Mouse (Mus musculus) erythroblast, adult 5-6 weeks (primary cell): Measurements from ENCODE around the gene Sgsm2. TPM values are rescaled to one million over a fixed set of nuclear protein-coding genes. Genes with fewer than 3 reads are reported as not detected.

Experiments used
- ATAC-seq: replicated peaks from 2 replicates; pipeline ENCODE4 v1.8.0; 2016; ENCODE audit warnings: moderate number of reproducible peaks, mild to moderate bottlenecking, moderate TSS enrichment, inconsistent platforms; ENCODE audit not compliant: poor library complexity, low FRiP score, severe bottlenecking
- total RNA-seq, 2 experiments: library from RNA; stranded (forward) in 1 of 2; stranded (reverse) in 1 of 2; fragments of 150-400 nt in 1 of 2; fragments of 200-764, 138-1000 nt in 1 of 2; gene quantifications; 2 replicates each; pipeline versions ENCODE4 v1.2.3 to v1.2.4; 2015 to 2017; ENCODE audit warnings: low replicate concordance in 2 of 2

The Sgsm2 gene
- total RNA-seq (2015; ENCODE audit: low replicate concordance) (0.96 TPM in 1 of 2 replicates, not detected in the other), total RNA-seq (2017; ENCODE audit: low replicate concordance) (0.14 and 0.43 TPM in 2 replicates)

DNA sequence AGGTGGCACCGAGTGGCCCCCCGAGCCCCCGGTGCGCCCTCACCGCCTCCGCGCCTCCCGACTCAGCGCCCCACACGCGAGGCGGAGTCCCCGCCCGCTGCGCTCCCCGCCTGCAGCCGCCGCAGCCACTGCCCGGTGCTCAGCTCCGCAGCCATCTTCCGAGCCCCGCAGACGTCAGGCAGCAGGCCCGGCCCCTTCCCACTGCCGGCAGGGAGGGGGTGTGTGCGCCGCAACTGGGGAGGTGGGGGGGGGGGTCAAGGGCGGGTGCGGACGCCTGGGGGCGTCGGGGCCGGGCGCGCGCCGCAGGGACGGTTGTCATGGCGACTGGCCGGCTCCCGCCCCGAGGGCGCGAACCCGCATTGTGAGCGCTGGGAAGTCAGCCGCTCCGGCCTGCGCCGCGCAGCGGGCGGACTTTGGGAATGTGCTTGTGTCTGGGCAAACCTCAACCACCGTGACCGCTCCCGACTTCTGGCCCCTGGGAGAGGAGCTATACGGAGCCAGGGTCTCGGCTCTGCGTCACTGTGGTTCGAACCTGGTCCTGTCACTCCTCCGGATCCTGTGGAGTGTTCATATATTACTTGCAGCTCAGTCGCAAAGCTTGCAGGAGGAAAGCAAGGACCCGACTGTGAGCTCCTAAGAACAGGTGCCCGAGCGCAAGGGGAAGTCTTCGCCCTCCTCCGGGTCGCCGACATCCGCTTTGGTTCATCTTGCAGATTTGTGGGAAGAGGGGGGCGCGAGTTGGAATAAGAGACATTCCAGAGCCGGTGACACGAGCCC, at the start of gene Sgsm2:
TSS of gene Sgsm2 (minus strand) at position 160 of the 777 bp plus-strand sequence.
- peak; percentile 33; the same call in 1 of the 2 replicates for ATAC-seq

DNA sequence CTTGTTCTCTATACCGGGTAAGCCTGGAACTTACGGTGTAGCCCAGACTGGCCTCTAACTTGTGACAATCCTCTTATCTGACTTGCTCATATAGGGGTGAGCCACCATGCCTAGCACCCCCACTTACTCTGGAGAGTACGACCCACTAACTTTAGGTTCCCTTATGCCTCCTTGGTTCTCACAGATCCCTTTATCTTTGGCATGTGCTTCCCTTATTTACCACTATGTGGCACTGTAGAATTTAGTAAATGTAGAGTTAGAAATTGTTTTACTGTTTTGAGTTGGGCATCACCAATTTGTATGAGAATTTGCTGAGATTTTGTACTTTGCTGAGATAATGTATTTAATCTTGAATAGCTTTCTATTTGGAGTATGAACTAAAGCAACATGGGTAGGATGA, 49.5 kb upstream of the Sgsm2 start:
- peak; percentile 75 for ATAC-seq

DNA sequence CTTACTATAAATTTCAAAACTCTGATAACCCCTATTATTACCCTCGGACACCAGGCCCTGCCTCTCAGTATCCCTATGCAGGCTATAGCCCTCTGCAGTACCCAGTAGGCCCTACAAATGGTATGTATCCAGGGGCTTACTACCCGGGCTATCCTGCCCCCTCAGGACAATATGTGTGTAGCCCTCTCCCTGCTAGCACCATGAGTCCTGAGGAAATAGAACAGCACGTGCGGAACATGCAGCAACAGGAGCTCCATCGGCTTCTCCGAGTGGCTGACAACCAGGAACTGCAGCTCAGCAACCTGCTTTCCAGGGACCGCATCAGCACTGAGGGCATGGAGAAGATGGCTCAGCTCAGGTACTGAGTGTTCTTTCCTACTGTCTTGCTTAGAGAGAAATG, 33.5 kb upstream of the Sgsm2 start:
- no peak for ATAC-seq

GRCm38 (mm10) chr11:74929111-74929510, 32.3 kb upstream of the Sgsm2 start:
- no peak for ATAC-seq

DNA sequence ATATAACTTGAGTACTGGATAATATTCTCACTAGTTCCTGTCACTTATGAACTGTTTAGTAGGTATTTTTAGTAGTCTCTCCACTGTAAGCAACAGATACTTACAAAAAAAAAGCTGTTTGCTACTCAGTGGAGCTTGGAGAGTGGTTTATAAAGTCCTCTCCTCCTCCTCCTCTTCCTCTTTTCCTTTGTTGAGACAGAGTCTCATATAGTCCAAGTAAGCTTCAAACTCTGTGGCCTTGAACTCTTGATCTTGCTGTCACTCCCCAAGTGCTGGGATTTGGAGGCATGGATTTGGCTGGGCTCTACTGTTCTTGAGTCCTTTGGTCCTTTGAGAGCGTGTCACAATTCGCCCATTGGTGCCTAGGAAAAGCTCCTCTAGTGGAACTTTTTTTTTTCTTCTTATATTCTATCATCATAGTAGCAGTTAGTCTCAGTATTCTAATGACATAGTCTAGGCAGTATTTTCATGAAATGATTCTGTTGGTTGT, 30.4 kb upstream of the Sgsm2 start:
- ATAC-seq, result no peak

GRCm38 (mm10) chr11:74926388-74927005, 29.6 kb upstream of the Sgsm2 start:
- peak; percentile 72 for ATAC-seq

GRCm38 (mm10) chr11:74925577-74926387, 28.9 kb upstream of the Sgsm2 start, which contains the start of the genes Smg6 and Srr:
Gene Smg6 (plus strand): TSS chr11:74925823.
Gene Srr (minus strand): TSS chr11:74925948.
- peak; percentile 85 for ATAC-seq

DNA sequence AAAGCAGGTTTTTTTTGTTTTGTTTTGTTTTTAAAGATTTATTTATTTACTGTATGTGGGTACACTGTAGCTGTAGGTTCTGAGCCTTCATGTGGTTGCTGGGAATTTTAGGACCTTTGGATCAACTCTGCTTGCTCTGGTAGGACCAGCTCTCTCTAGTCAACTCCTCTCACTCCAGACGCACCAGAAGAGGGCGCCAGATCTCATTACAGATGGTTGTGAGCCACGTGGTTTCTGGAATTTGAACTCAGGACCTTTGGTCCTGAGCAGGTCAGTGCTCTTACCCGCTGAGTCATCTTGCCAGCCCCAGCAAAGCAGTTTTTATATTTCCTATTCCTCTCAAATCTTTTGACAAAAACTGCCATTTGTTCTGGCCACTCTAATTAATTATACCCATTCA, 27.3 kb upstream of the Sgsm2 start:
- ATAC-seq, result no peak

- ATAC-seq, result no peak
Measured at GRCm38 (mm10) chr11:74919249-74919648, 22.4 kb upstream of the Sgsm2 start.

DNA sequence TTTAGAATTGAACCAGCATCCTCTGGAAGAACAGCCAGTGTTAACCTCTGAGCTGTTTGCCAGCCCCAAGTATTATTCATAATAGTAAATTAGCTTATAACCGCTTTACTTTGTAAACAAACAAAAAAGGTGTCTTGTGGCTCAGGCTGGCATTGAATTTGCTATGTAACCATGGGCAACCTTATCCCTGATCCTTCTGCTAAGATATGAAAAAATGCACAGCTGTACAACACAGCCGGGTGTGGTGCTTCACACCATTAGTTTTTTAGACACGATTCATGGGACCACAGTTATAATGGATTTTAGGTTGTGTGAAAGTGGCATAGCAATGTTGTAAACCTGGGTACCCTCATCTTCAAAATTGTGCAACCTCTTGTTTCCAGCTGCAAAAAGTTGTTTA, 15.6 kb upstream of the Sgsm2 start:
- no peak for ATAC-seq

- no peak for ATAC-seq
Measured at GRCm38 (mm10) chr11:74909978-74910377, 13.1 kb upstream of the Sgsm2 start.

GRCm38 (mm10) chr11:74908618-74909399, 11.9 kb upstream of the Sgsm2 start:
- ATAC-seq, result no peak

DNA sequence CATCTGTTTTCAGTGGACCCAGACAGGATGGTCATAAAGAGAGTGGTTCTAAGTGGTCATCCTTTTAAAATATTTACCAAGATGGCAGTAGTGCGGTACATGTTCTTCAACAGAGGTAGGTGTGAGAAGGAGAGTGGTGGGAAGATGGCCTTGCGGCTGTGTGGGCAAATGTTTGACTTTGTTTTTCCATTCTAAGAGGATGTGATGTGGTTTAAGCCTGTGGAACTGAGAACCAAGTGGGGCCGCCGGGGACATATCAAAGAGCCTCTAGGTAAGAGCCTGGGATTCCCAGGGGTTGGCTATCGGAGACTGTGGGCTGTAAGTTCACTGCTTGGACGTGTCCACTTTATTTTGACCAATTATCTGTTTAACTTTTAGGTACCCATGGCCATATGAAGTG, 11.0 kb upstream of the Sgsm2 start:
- no peak for ATAC-seq

- ATAC-seq, result no peak
Measured at GRCm38 (mm10) chr11:74902416-74902815, 5.6 kb upstream of the Sgsm2 start.

DNA sequence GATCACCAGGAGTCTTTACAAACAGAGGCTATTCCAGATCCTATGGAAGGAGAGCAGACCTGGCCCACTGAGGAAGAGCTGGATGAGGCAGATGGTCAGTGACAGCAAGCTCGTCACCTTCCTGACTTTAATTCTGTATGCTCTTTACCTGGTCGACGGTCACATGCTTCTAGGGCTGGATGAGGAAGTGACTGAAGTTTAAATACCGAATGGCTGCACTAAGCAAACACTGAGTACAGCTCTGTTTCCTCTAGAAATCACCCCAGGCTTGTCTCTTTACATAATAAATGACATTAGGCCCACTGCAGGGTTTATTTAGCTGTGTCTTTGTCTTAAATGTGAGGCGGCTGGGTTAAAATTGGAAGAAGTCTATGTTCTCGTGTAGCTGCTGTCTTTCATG, 4.7 kb upstream of the Sgsm2 start:
- ATAC-seq, result no peak

DNA sequence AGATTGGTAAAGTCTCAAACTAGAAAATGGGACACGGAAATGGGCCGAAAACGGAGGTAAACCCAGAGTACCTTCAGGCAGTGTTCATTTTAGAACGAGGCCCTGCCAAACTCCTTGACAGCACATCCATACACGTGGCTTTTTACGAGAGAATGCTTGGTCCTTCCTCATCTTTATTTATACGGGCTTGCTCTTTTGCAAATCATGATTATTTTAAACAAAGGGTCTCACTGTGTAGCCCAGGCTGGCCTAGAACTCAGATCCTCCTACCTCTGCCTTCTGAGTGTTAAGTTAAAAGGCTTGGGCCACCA, 1.6 kb upstream of the Sgsm2 start:
- ATAC-seq, result no peak

DNA sequence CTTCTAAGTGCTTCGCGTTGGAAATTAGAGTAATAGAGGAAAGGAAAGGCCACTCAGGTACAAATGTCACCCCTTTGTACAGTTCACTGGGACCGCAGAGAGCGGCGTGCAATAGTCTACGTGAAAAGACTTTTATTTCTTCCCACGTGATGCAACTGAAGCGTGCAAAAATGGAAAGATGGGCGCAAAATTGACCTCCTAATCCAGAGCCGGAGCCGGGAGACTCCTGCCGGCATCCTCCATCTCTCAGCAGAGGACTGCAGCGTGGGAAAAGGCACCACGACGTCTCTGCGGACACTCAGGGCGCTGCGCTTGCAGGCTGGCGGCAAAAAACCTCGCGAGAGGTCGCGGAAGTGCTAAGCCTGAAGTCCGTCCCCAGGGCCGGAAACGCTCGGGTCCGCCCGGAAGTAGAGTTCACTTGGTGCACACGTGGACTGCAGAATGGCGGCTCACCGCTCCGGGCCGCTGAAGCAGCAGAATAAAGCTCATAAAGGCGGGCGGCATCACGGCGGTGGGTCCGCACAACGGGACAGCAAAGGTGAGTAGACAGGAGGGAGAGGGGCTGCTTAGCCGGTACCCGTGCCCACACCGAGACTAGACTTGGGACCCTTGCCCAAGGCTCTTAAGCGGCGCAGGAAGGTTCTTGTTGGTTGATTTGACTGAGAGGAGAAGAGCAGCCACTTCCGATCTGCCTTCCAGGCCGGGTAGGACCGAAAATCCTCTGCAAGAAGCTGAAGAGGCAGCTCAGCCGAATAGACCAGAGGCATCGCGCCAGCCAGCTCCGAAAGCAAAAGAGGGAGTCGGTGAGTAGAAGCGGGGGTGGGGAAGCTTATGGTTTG, 1.0 kb upstream of the Sgsm2 start, which contains the start of gene Tsr1:
TSS of gene Tsr1 (plus strand) at position 394 of the 839 bp plus-strand sequence.
- ATAC-seq, result peak; percentile 92

DNA sequence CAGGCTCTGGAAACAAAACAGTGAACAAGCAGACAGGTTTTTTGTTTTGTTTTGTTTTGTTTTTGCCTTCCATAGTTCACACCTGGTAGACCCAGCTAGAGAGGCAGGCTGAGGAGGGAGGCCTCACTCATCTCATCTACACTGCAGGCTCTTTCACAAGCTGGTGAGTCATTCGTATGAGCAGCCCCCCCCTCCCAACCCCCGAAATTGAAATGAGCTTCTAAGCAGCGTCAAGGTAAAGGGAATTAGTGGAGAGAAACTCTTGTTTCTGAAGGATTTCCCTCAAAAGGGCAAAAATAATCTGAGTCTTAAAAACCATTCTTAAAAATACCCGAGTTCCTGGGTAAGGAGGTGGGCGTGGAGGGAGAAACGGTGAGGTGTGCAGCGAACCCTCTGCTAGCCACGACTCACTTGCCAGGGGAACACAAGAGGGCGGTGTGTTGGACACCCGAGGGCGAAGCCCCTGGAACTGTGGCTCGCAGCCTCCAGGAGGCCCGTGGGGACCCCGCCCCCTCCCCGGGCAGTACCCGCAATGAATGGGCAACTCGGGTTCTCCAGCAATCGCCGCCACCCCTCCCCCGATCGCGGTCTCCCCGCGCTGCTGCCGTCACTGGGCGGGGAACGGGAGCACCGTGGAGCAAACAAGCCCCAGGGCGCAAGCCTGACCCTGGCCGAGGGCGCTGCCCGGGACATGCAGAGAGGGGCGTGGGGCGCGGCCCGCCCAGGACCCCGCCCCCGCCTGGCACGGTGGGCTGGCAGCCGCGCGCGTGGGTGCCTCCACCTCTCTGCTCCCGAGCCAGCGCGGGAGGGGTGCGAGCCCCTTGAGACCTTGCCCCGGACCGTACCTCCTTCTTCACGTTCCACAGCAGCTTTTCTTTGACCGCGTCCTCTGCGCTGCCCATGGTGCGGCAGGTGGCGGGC, 620 bp downstream of the Sgsm2 start:
- no peak for ATAC-seq
